Mouse (Mus musculus) layer of hippocampus, adult 8-10 months (tissue): ENCODE results near the gene Htr1d. TPM values are rescaled to one million over a fixed set of nuclear protein-coding genes. Genes with fewer than 3 reads are reported as not detected.

Source experiments
- total RNA-seq, 4 experiments: library from RNA; stranded (reverse); gene quantifications; 2 replicates each; pipeline ENCODE4 v1.2.4; 2022

Gene Htr1d
- total RNA-seq, 4 experiments from 2014 or later: 0.14 to 0.76 (median 0.28) TPM

Other genes with a start within 250 kb of the Htr1d start
- 1 to 10 TPM; 2.5 to 6.3 (median 4.6) TPM for gene Asap3, start 217.2 kb upstream of the Htr1d start, total RNA-seq
- gene Tcea3, start 175.8 kb upstream of the Htr1d start, total RNA-seq: under 1 TPM in 3 of 4 experiments, not detected in 1; 0.45 to 0.94 (median 0.64) TPM
- 10 to 100 TPM; 34.4 to 60.0 (median 42.5) TPM for gene Zfp46, start 138.8 kb upstream of the Htr1d start, total RNA-seq
- gene Hnrnpr, start 112.6 kb upstream of the Htr1d start, total RNA-seq: 100 to 1,000 TPM in 1 of 4 experiments, 10 to 100 TPM in 3; 76.5 to 101 (median 87.2) TPM
- gene 6030445D17Rik, start 38.7 kb downstream of the Htr1d start, total RNA-seq: 1 to 10 TPM in 1 of 4 experiments, under 1 TPM in 3; 0.57 to 1.3 (median 0.85) TPM
- gene Luzp1, start 46.2 kb downstream of the Htr1d start, total RNA-seq: 100 to 1,000 TPM in 2 of 4 experiments, 10 to 100 TPM in 2; 72.1 to 118 (median 95.1) TPM
- 10 to 100 TPM; 82.6 to 91.3 (median 86.1) TPM for gene Kdm1a, start 179.2 kb downstream of the Htr1d start, total RNA-seq
- not detected for gene Tex46, start 186.9 kb downstream of the Htr1d start, total RNA-seq
- under 1 TPM in 1 of 4 experiments, not detected in 3; 0.17 TPM for gene Lactbl1, start 199.1 kb downstream of the Htr1d start, total RNA-seq